Mouse (Mus musculus) stomach, adult 2 months (tissue): ENCODE results near the gene 1700029H14Rik. TPM values are rescaled to one million over a fixed set of nuclear protein-coding genes. Genes with fewer than 3 reads are reported as not detected.

Experiments
- polyA plus RNA-seq: library from polyadenylated mRNA; depleted of rRNA; stranded (reverse); fragments of >200 nt; gene quantifications from 2 replicates; pipeline ENCODE4 v1.2.3, GENCODE M21; 2012; rRNA removed

Gene 1700029H14Rik
- not detected in 2 replicates for polyA plus RNA-seq

DNA sequence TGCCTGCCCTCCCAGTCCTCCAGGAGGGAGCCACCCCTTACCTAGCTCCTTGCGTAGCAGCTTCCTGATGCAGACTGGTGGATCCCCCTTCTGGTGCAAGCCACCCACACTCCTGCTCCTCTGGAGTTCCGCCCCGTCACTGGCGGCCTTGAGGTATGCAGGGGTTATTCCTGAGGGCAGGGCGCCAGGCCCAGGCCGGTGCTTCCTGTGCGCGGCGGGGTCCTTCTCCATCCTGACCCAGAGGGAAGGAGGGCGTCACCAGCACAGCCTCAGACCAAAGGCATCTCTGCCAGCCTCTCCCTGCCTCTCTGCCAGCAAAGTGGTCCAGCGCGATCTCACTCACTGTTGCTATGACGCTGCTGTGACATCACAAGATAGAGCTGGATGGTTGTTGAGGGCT, at the start of gene 1700029H14Rik:
1700029H14Rik (minus strand) TSS at position 344 of the 400 bp plus-strand sequence.

Other genes with a start within 250 kb of the 1700029H14Rik start
- gene Tfdp1, start 223.7 kb downstream of the 1700029H14Rik start, polyA plus RNA-seq = 8.0 and 11.2 TPM in 2 replicates
- 1,406 and 2,359 TPM in 2 replicates for gene Atp4b, start 165.6 kb downstream of the 1700029H14Rik start, polyA plus RNA-seq
- gene Grk1, start 157.4 kb downstream of the 1700029H14Rik start, polyA plus RNA-seq = 0.03 TPM in 1 of 2 replicates, not detected in the other
- gene Tmem255b, start 127.3 kb downstream of the 1700029H14Rik start, polyA plus RNA-seq = 8.4 and 9.7 TPM in 2 replicates
- gene Gas6, start 68.0 kb downstream of the 1700029H14Rik start, polyA plus RNA-seq = 137 and 204 TPM in 2 replicates
- 6.4 TPM in 2 replicates for gene Rasa3, start 115.1 kb upstream of the 1700029H14Rik start, polyA plus RNA-seq
- not detected in 2 replicates for gene Cfap97d2, start 143.4 kb upstream of the 1700029H14Rik start, polyA plus RNA-seq
- 10.3 and 12.9 TPM in 2 replicates for gene Cdc16, start 195.2 kb upstream of the 1700029H14Rik start, polyA plus RNA-seq
- gene Upf3a, start 223.2 kb upstream of the 1700029H14Rik start, polyA plus RNA-seq = 1.6 and 1.7 TPM in 2 replicates